Mouse (Mus musculus) stomach, embryonic 16.5 days (tissue): ENCODE data around the gene Emx1. TPM values are rescaled to one million over a fixed set of nuclear protein-coding genes. Genes with fewer than 3 reads are reported as not detected.

ENCODE experiments used
- ATAC-seq: fragments of 200-750 bp; cut with Nextera tagmentation; 2 replicates; pipeline ENCODE4 v1.8.0; 2017; ENCODE audit warnings: moderate number of reproducible peaks, moderate TSS enrichment; ENCODE audit not compliant: insufficient read depth, low FRiP score
- H3K27ac ChIP-seq: fragments of 300-500 bp; sonication (generic); 2 replicates; pipeline ENCODE4 v1.5.1; 2014; ENCODE audit warnings: low read length
- H3K27me3 ChIP-seq: fragments of 300-500 bp; sonication (generic); 2 replicates; pipeline ENCODE4 v1.6.1; 2014; ENCODE audit warnings: low read length, control low read depth, mixed read lengths; ENCODE audit not compliant: control insufficient read depth, insufficient read depth
- H3K36me3 ChIP-seq: fragments of 300-500 bp; sonication (generic); 2 replicates; pipeline ENCODE4 v1.6.1; 2014; ENCODE audit warnings: low read length; ENCODE audit not compliant: control insufficient read depth, insufficient read depth
- H3K4me1 ChIP-seq: fragments of 300-500 bp; sonication (generic); 2 replicates; pipeline ENCODE4 v1.6.1; 2014; ENCODE audit warnings: low read length, control low read depth, mixed read lengths; ENCODE audit not compliant: control insufficient read depth, insufficient read depth
- H3K4me2 ChIP-seq: fragments of 300-500 bp; sonication (generic); 2 replicates; pipeline ENCODE4 v1.6.1; 2014; ENCODE audit warnings: low read depth, low read length, mixed read lengths
- H3K4me3 ChIP-seq: fragments of 300-500 bp; sonication (generic); replicated peaks from 2 replicates; pipeline ENCODE4 v1.5.1; 2014; ENCODE audit warnings: mild to moderate bottlenecking, low read length
- H3K9ac ChIP-seq: fragments of 300-500 bp; sonication (generic); 2 replicates; pipeline ENCODE4 v1.6.1; 2014; ENCODE audit warnings: low read length
- H3K9me3 ChIP-seq: fragments of 300-500 bp; sonication (generic); replicated peaks from 2 replicates; pipeline ENCODE4 v1.6.1; 2016; ENCODE audit warnings: low read length, control low read depth; ENCODE audit not compliant: control insufficient read depth
- WGBS: fragments of 180-500 bp; shearing (Covaris S2); extraction: QIAGEN DNeasy Blood & Tissue Kit; methylation state at CpG from one replicate; pipeline ENCODE4 v1.1.7; 2014; 5-methylcytosine and 5-hydroxymethylcytosine counted together
- polyA plus RNA-seq: library from polyadenylated mRNA; unstranded; fragments of >200 nt; fragmentation: Nextera tagmentation; extraction: Ambion mirVana; gene quantifications from 2 replicates; pipeline ENCODE4 v1.2.1, GENCODE M21; 2015

Gene Emx1
- polyA plus RNA-seq, 1 experiment from 2014 or later: not detected

- Histone ChIP-seq H3K4me2 (no peak overlapping the region), H3K27me3 (no peaks in the 10 kb centered on the region), H3K4me3 (no peak overlapping the region), H3K9me3 (no peaks in the 10 kb centered on the region), H3K9ac (no peak overlapping the region), H3K27ac (no peak overlapping the region), H3K36me3 (no peaks in the 10 kb centered on the region), H3K4me1 (peaks cover 11% of the 10 kb centered on the region; the same call in 1 of the 2 replicates)
- 29% methylated on average over 7 of the region's 7 CpGs for WGBS
- ATAC-seq: peak; percentile 65; the same call in 1 of the 2 replicates
Measured at GRCm38 (mm10) chr6:85232836-85233623, 45.8 kb downstream of the Emx1 start.

GRCm38 (mm10) chr6:85234796-85235195 is 47.6 kb downstream of the Emx1 start:
- Histone ChIP-seq H3K36me3 (no peaks in the 10 kb centered on the region), H3K4me1 (peaks cover 12% of the 10 kb centered on the region; the same call in 1 of the 2 replicates), H3K27ac (no peak overlapping the region), H3K4me3 (no peak overlapping the region), H3K27me3 (no peaks in the 10 kb centered on the region), H3K9me3 (no peaks in the 10 kb centered on the region), H3K9ac (no peak overlapping the region), H3K4me2 (no peak overlapping the region)
- WGBS: 39% methylated on average over 5 of the region's 5 CpGs
- ATAC-seq: no peak

- peaks cover 12% of the 10 kb centered on the region; the same call in 1 of the 2 replicates for H3K4me1 ChIP-seq
- no peak overlapping the region for H3K27ac ChIP-seq
- H3K9ac ChIP-seq: no peak overlapping the region
- H3K36me3 ChIP-seq: no peaks in the 10 kb centered on the region
- no peak overlapping the region for H3K4me2 ChIP-seq
- ATAC-seq: no peak
- 47% methylated on average over 5 of the region's 5 CpGs for WGBS
- H3K4me3 ChIP-seq: no peak overlapping the region
- H3K27me3 ChIP-seq: no peaks in the 10 kb centered on the region
- H3K9me3 ChIP-seq: no peaks in the 10 kb centered on the region
Measured at GRCm38 (mm10) chr6:85237001-85237400, 49.8 kb downstream of the Emx1 start.

- no peaks in the 10 kb centered on the region for H3K36me3 ChIP-seq
- 59% methylated on average over 10 of the region's 10 CpGs for WGBS
- peaks cover 11% of the 10 kb centered on the region; the same call in 1 of the 2 replicates for H3K4me1 ChIP-seq
- H3K4me2 ChIP-seq: no peak overlapping the region
- H3K4me3 ChIP-seq: no peak overlapping the region
- ATAC-seq: no peak
- H3K9ac ChIP-seq: no peak overlapping the region; the same call in 1 of the 2 replicates
- no peak overlapping the region for H3K27ac ChIP-seq
- H3K9me3 ChIP-seq: no peaks in the 10 kb centered on the region
- H3K27me3 ChIP-seq: no peaks in the 10 kb centered on the region
Measured at GRCm38 (mm10) chr6:85237595-85238337, 50.5 kb downstream of the Emx1 start.

- H3K4me2 ChIP-seq: peak overlapping the region; percentile 27; the same call in 1 of the 2 replicates
- no peak overlapping the region for H3K4me3 ChIP-seq
- no peak overlapping the region; the same call in 1 of the 2 replicates for H3K9ac ChIP-seq
- no peaks in the 10 kb centered on the region for H3K36me3 ChIP-seq
- H3K27me3 ChIP-seq: no peaks in the 10 kb centered on the region
- no peak overlapping the region for H3K27ac ChIP-seq
- 0 out of 2 replicates have a peak, but pooled peaks cover 6% of the 10 kb centered on the region for H3K4me1 ChIP-seq
- H3K9me3 ChIP-seq: no peaks in the 10 kb centered on the region
- 10% methylated on average over 4 of the region's 4 CpGs for WGBS
- ATAC-seq: peak; percentile 45
Measured at GRCm38 (mm10) chr6:85239044-85239489, 51.8 kb downstream of the Emx1 start.

GRCm38 (mm10) chr6:85249821-85250220 is 62.6 kb downstream of the Emx1 start:
- H3K4me3 ChIP-seq: no peak overlapping the region
- H3K9ac ChIP-seq: no peak overlapping the region
- no peaks in the 10 kb centered on the region for H3K27me3 ChIP-seq
- H3K36me3 ChIP-seq: no peaks in the 10 kb centered on the region
- 85% methylated on average over 9 of the region's 9 CpGs for WGBS
- H3K4me2 ChIP-seq: no peak overlapping the region
- H3K4me1 ChIP-seq: no peaks in the 10 kb centered on the region
- H3K9me3 ChIP-seq: no peaks in the 10 kb centered on the region
- no peak for ATAC-seq
- no peak overlapping the region for H3K27ac ChIP-seq

GRCm38 (mm10) chr6:85250811-85251241 is 63.6 kb downstream of the Emx1 start:
- no peak overlapping the region for H3K9ac ChIP-seq

GRCm38 (mm10) chr6:85252251-85253058 is 65.2 kb downstream of the Emx1 start:
- Histone ChIP-seq H3K27ac (no peak overlapping the region), H3K4me2 (no peak overlapping the region), H3K9ac (no peak overlapping the region), H3K4me3 (no peak overlapping the region), H3K9me3 (no peaks in the 10 kb centered on the region), H3K4me1 (no peaks in the 10 kb centered on the region), H3K36me3 (no peaks in the 10 kb centered on the region), H3K27me3 (no peaks in the 10 kb centered on the region)
- WGBS: 73% methylated on average over 17 of the region's 17 CpGs
- ATAC-seq: no peak

More at GRCm38 (mm10) chr6:85250811-85251241, 63.6 kb downstream of the Emx1 start:
- Histone ChIP-seq H3K27ac (no peak overlapping the region), H3K27me3 (no peaks in the 10 kb centered on the region), H3K4me1 (no peaks in the 10 kb centered on the region), H3K36me3 (no peaks in the 10 kb centered on the region), H3K4me2 (no peak overlapping the region), H3K9me3 (no peaks in the 10 kb centered on the region), H3K4me3 (no peak overlapping the region)
- WGBS: 49% methylated on average over 6 of the region's 6 CpGs
- ATAC-seq: no peak
